Mouse (Mus musculus) left cerebral cortex, postnatal 25 days (tissue): Measurements from ENCODE around the gene Zcchc18. TPM values are rescaled to one million over a fixed set of nuclear protein-coding genes. Genes with fewer than 3 reads are reported as not detected.

Source experiments
- DNase-seq, 2 experiments: peaks; one replicate each; pipeline ENCODE4 v3.0.0; 2022; ENCODE audit warnings: low spot score in 2 of 2, mixed read lengths in 1 of 2
- intact Hi-C: fragments of 180-260 bp; cut with DNase I; formaldehyde crosslinking; loops from one replicate; pipeline ENCODE4 v1.15.1; 2025
- total RNA-seq, 2 experiments: library from RNA; stranded (reverse); gene quantifications; 2 replicates each; pipeline ENCODE4 v1.2.3; 2021

Gene Zcchc18
- total RNA-seq, 2 experiments from 2014 or later: 240 to 266 TPM

DNA sequence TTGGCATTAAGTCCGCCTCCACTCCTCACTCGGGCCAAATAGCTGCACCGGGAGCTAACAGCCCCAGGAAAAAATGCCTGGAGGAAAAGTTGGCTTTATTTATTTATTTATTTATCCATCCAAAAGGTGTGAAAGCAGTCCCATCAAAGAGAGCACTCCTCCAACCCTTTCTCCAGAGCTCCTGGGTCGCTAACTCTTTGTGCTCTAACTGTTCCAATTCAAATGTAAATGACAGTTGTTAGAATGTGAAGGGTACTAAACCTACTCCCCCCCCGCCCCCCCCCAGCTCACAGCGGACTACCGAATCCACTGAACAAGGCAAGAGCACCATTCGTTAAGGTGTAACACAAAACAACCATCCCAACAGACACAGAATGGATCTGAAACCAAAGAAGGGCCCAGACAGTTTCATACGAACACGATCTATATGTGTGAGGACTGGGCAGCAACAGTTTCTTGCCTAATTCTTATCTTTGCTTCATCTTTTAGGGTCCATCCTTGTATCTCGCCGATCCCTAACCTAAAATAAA is 44.6 kb downstream of the Zcchc18 start:
- no peak for DNase-seq
- intact Hi-C loops: loop anchor here (5.0 kb wide), 1 partner anchor 295 kb away; the partner anchor contains the start of gene Morf4l2

DNA sequence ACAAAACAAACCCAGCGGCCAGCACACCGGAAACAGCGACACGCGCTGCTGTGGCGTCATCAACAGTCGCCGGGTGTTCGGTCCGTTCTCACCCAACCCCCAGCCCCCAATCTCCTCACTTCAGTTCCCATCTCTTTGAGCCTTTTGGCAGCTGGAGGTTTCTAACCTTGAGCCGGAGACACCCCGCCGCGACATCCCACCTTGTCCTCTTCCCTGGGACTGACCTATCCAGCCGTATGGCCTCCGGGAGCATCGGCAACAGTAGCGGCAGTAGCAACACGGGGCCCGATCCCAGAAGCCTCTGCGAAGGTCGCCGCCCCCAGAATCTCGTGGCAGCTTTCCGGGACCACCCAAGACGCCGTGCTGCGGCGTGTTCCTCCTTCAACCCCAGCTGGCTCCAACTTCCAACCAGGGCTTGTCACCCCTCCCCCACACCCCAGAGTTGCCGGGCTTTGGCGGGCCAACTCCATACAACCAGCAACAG is 45.1 kb downstream of the Zcchc18 start, which contains the start of gene Slc25a53:
TSS of gene Slc25a53 (minus strand) at position 303 of the 484 bp plus-strand sequence.
- peak; percentile 80 to 87 for DNase-seq
- intact Hi-C loops: loop anchor here (1.0 to 5.0 kb wide), 2 partner anchors 11 to 296 kb away; partner anchors contain the start of genes Fam199x and Morf4l2

DNA sequence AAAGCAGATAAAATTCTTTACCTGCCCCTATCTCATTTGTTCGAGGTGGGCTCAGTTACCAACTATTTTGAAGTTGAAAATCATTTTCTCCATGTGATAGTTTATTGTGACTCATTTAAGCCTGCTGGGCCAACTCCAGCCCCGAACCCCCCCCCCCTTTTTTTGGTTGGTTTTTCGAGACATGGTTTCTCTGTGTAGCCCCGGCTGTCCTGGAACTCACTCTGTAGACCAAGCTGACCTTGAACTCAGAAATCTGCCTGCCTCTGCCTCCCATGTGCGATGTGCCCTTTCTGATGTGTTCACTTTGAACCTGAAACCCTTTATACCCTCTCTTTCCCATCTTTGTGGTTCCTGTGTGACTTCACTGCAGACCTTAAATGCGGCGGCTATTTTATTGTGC is 45.5 kb downstream of the Zcchc18 start:
- intact Hi-C loops: loop anchor here (1.0 to 5.0 kb wide), 2 partner anchors 11 to 296 kb away; partner anchors contain the start of genes Fam199x and Morf4l2

More for the DNA sequence above, 45.5 kb downstream of the Zcchc18 start:
- DNase-seq: no peak

Other genes starting within 250 kb of the Zcchc18 start
- 100 to 1,000 TPM; 337 to 381 TPM for gene Morf4l2, start 249.5 kb upstream of the Zcchc18 start, total RNA-seq
- gene Glra4, start 213.0 kb upstream of the Zcchc18 start, total RNA-seq: under 1 TPM; 0.18 to 0.21 TPM
- gene Plp1, start 170.5 kb upstream of the Zcchc18 start, total RNA-seq: 1,000 to 10,000 TPM in 1 of 2 experiments, 100 to 1,000 TPM in 1; 891 to 1,070 TPM
- gene Rab9b, start 124.4 kb upstream of the Zcchc18 start, total RNA-seq: 10 to 100 TPM; 15.2 to 19.8 TPM
- gene H2bfm, start 65.8 kb upstream of the Zcchc18 start, total RNA-seq: not detected
- gene Tmsb15b2, start 17.7 kb upstream of the Zcchc18 start, total RNA-seq: 10 to 100 TPM in 1 of 2 experiments, 1 to 10 TPM in 1; 9.7 to 13.4 TPM
- 1 to 10 TPM; 3.1 to 3.8 TPM for gene Tmsb15l, start 16.3 kb upstream of the Zcchc18 start, total RNA-seq
- gene Tmsb15b1, start 16.3 kb upstream of the Zcchc18 start, total RNA-seq: 1 to 10 TPM; 3.0 to 7.7 TPM
- gene Slc25a53, start 45.1 kb downstream of the Zcchc18 start, total RNA-seq: 10 to 100 TPM; 23.0 to 32.1 TPM
- 1 to 10 TPM; 7.9 to 9.1 TPM for gene Fam199x, start 56.4 kb downstream of the Zcchc18 start, total RNA-seq
- gene Esx1, start 128.9 kb downstream of the Zcchc18 start, total RNA-seq: not detected